Mouse (Mus musculus) liver, adult (tissue): ENCODE data around the gene Fnbp1.

Experiments
- GATA4 ChIP-seq: IDR thresholded peaks from 2 replicates; pipeline ENCODE4 v1.6.1; 2014; ENCODE audit warnings: mild to moderate bottlenecking, low read length; ENCODE audit not compliant: insufficient replicate concordance

The Fnbp1 gene

GRCm38 (mm10) chr2:31096119-31096518 lies 45.7 kb downstream of the Fnbp1 start:
- no peak for TF ChIP-seq GATA4

GRCm38 (mm10) chr2:31094565-31094964 lies 47.2 kb downstream of the Fnbp1 start:
- TF ChIP-seq GATA4: peak; percentile 15; the same call in 1 of the 2 replicates

GRCm38 (mm10) chr2:31092939-31093338 lies 48.9 kb downstream of the Fnbp1 start:
- no peak for TF ChIP-seq GATA4

GRCm38 (mm10) chr2:31091182-31091581 lies 50.6 kb downstream of the Fnbp1 start:
- no peak for TF ChIP-seq GATA4

- TF ChIP-seq GATA4: no peak
Measured at GRCm38 (mm10) chr2:31089607-31090006, 52.2 kb downstream of the Fnbp1 start.

GRCm38 (mm10) chr2:31088871-31089270 lies 52.9 kb downstream of the Fnbp1 start:
- no peak for TF ChIP-seq GATA4

- TF ChIP-seq GATA4: peak; percentile 26; the same call in 1 of the 2 replicates
Measured at GRCm38 (mm10) chr2:31087663-31088661, 53.8 kb downstream of the Fnbp1 start.

GRCm38 (mm10) chr2:31087085-31087484 lies 54.7 kb downstream of the Fnbp1 start:
- TF ChIP-seq GATA4: no peak

GRCm38 (mm10) chr2:31086543-31086942 lies 55.3 kb downstream of the Fnbp1 start:
- TF ChIP-seq GATA4: no peak

GRCm38 (mm10) chr2:31084169-31084850 lies 57.5 kb downstream of the Fnbp1 start:
- no peak for TF ChIP-seq GATA4

- TF ChIP-seq GATA4: no peak
Measured at GRCm38 (mm10) chr2:31083372-31083771, 58.4 kb downstream of the Fnbp1 start.

GRCm38 (mm10) chr2:31082639-31083038 lies 59.2 kb downstream of the Fnbp1 start:
- no peak for TF ChIP-seq GATA4

- peak; percentile 92 for TF ChIP-seq GATA4
Measured at GRCm38 (mm10) chr2:31081349-31081748, 60.5 kb downstream of the Fnbp1 start.

GRCm38 (mm10) chr2:31079117-31079516 lies 62.7 kb downstream of the Fnbp1 start:
- no peak for TF ChIP-seq GATA4

GRCm38 (mm10) chr2:31077574-31077973 lies 64.2 kb downstream of the Fnbp1 start:
- no peak for TF ChIP-seq GATA4
